Mouse (Mus musculus): Measurements from ENCODE around the gene Tmem50a.

- TF ChIP-seq CTCF (IDR thresholded peaks at IDR 0.05; ENCODE audit: borderline replicate concordance, extremely low read depth, insufficient read depth, insufficient read length) (no peak), POLR2A (IDR thresholded peaks at IDR 0.05; ENCODE audit: borderline replicate concordance, extremely low read depth, insufficient read depth, insufficient read length, poor library complexity, severe bottlenecking) (no peak)
Measured at GRCm38 (mm10) chr4:134919733-134920540, 5.1 kb upstream of the Tmem50a start.
